Mouse (Mus musculus) liver, postnatal 0 days (tissue): ENCODE measurements at regions not wholly inside any gene's neighbourhood (a gene's known extent, or its start where the extent isn't known, plus 50 kb on each side); places are given as distances from the start of the nearest gene placed in this dataset.

Experiments used
- CTCF ChIP-seq: sonication (generic); IDR thresholded peaks from 2 replicates; pipeline ENCODE4 v1.5.1; 2016; ENCODE audit warnings: antibody characterized with exemption, low read depth
- EP300 ChIP-seq: IDR thresholded peaks from 2 replicates; pipeline ENCODE4 v1.6.1; 2016; ENCODE audit warnings: antibody characterized with exemption, low read depth, mild to moderate bottlenecking

DNA sequence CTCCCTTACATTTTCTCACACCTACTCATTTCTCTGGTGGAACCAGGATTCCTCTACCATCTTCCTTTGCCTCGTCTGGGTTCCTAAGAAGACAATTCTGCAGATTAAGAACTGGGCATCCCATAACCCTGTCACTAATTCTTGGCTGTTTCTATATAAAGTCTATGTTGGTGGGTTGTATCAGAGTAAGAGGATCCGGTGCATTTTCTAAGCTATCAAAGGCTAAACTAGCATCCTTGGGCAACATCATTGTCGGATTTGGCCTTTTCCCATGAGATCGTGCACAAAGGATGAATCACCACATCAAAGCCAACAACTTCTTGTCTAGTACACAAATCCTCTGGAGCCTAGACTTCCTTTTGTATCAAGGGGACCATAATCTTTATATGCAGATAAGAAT lies 137.3 kb downstream of the Tgfb2 start:
- TF ChIP-seq CTCF: no peak
- no peak for TF ChIP-seq EP300
